In the genomic region with DNA sequence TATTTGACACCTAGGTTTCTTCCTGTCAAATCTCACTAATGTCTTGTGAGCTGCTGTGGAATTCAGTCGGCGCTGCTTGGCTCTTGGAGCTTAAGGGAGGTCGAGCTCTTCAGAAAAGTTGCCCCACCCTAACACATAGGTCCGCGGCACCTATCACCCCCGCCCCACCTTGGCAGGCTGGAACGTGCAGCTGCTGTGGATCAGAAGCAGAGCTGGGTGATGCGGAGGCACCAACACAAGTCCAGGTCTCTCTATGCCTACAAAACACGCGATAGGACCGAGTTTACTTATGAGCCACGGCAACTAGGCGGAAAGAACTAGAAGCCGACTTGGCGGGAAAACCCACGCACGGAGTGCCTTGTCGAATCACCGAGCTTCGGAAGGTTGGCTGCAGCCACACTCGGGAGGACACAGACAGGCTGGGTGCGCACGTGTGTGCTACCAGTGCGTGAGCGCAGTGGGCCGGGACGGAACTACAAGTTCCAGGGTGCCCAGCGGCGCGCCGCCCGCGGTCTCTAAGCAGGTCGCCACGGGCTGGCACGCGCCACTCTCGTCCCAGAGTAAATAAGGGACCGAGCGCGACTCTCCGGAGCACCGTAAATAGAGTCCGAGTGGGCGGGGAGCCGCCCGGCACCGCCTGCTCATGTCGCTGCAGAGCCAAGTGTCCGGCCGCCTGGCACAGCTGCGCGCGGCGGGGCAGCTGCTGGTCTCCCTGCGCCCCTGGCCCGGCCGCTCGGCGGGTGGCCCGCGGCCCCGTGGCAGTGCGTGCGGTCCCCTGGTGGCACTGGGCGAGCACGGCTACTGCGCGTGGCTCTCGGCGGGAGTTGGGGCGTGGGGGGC, we compare ENCODE assay signal across 8 mouse cellular contexts. TPM values are rescaled to one million over a fixed set of nuclear protein-coding genes. Genes with fewer than 3 reads are reported as not detected.
DNase-seq lines count a peak whose midpoint lies in the region; ATAC-seq and TF ChIP-seq lines count a peak whose summit lies in the region.

TSS of gene Macrod1 (plus strand) at position 563 of the 840 bp plus-strand sequence.

- ATAC-seq in G1E (ENCODE audit: extremely low read depth, insufficient number of reproducible peaks, low FRiP score, poor library complexity, severe bottlenecking): no peak
- peak; percentile 88 for ATAC-seq in forebrain, postnatal 0 days
- peak; percentile 84 for ATAC-seq in neural tube, embryonic 15.5 days (ENCODE audit: low FRiP score)

- TF ChIP-seq POLR2A in lung, adult 2 months (IDR thresholded peaks at IDR 0.05; ENCODE audit: borderline replicate concordance, extremely low read depth, low read depth, low read length): no peak

- H3K9me3 ChIP-seq in G1E (replicated peaks): no peaks in the 10 kb centered on the region
- H3K9me3 ChIP-seq in forebrain, postnatal 0 days (ENCODE audit: low read length): no peaks in the 10 kb centered on the region
- no peaks in the 10 kb centered on the region for H3K9me3 ChIP-seq in neural tube, embryonic 15.5 days (replicated peaks)

- no peak within 1 kb of the TSS for H3K27ac ChIP-seq in forebrain, postnatal 0 days (ENCODE audit: low read depth, low read length)
- H3K27ac ChIP-seq in layer of hippocampus, adult 2 months: peak within 1 kb of the TSS; percentile 77
- H3K27ac ChIP-seq in neural tube, embryonic 15.5 days (replicated peaks): no peak within 1 kb of the TSS

- TF ChIP-seq CTCF in G1E (IDR thresholded peaks at IDR 0.05; ENCODE audit: low read depth, low read length): no peak
- no peak for TF ChIP-seq CTCF in forebrain, postnatal 0 days (IDR thresholded peaks at IDR 0.05; ENCODE audit: low read depth)
- peak; percentile 59 for TF ChIP-seq CTCF in layer of hippocampus, adult 2 months (conservative IDR thresholded peaks at IDR 0.05)
- no peak for TF ChIP-seq CTCF in lung, adult 2 months (IDR thresholded peaks at IDR 0.05; ENCODE audit: insufficient read depth, low read length)

- DNase-seq in G1E (ENCODE audit: low spot score): no peak
- peak; percentile 75 for DNase-seq in cerebellum, adult 11 months
- DNase-seq in forebrain, postnatal 0 days: peak; percentile 80
- DNase-seq in heart, postnatal 36 days: peak; percentile 77 to 85
- DNase-seq in layer of hippocampus, adult 2 months (ENCODE audit: low spot score in 2 of 2): peak; percentile 77 to 78
- peak; percentile 82 for DNase-seq in lung, adult 2 months
- DNase-seq in thymus, postnatal 10 days (ENCODE audit: low spot score in 2 of 2): peak; percentile 60 to 77

- peak within 1 kb of the TSS; percentile 54; the same call in 1 of the 2 replicates for H3K4me3 ChIP-seq in G1E (ENCODE audit: low read depth, low read length)
- H3K4me3 ChIP-seq in forebrain, postnatal 0 days (ENCODE audit: low read depth, low read length): peak within 1 kb of the TSS; percentile 57
- H3K4me3 ChIP-seq in layer of hippocampus, adult 2 months: peak within 1 kb of the TSS; percentile 68
- H3K4me3 ChIP-seq in lung, adult 2 months (replicated peaks; ENCODE audit: extremely low read depth, low read depth, low read length): peak within 1 kb of the TSS; percentile 45
- H3K4me3 ChIP-seq in neural tube, embryonic 15.5 days (replicated peaks): peak within 1 kb of the TSS; percentile 65

- H3K36me3 ChIP-seq in G1E (replicated peaks): no peaks in the 10 kb centered on the region
- no peaks in the 10 kb centered on the region for H3K36me3 ChIP-seq in forebrain, postnatal 0 days (ENCODE audit: insufficient read depth)
- no peaks in the 10 kb centered on the region for H3K36me3 ChIP-seq in neural tube, embryonic 15.5 days

- intact Hi-C loops in heart, postnatal 36 days (cut with DNase I): no loop called here

- H3K9ac ChIP-seq in forebrain, postnatal 0 days: peak within 1 kb of the TSS; percentile 48
- peak within 1 kb of the TSS; percentile 63 for H3K9ac ChIP-seq in neural tube, embryonic 15.5 days (replicated peaks)

- H3K27me3 ChIP-seq in G1E (ENCODE audit: insufficient read depth, low read length): peaks cover 64% of the 10 kb centered on the region
- no peaks in the 10 kb centered on the region for H3K27me3 ChIP-seq in forebrain, postnatal 0 days (ENCODE audit: insufficient read depth, low read length)
- H3K27me3 ChIP-seq in neural tube, embryonic 15.5 days (replicated peaks): peaks cover 41% of the 10 kb centered on the region

- peak within 1 kb of the TSS; percentile 100 for H3K4me2 ChIP-seq in forebrain, postnatal 0 days (ENCODE audit: low read depth)
- peak within 1 kb of the TSS; percentile 98 for H3K4me2 ChIP-seq in neural tube, embryonic 15.5 days

- WGBS in forebrain, postnatal 0 days: 2% methylated on average over 70 of the region's 72 CpGs
- under 1% methylated on average over 72 of the region's 72 CpGs for WGBS in lung, adult 2 months
- under 1% methylated on average over 70 of the region's 72 CpGs for whole genome bisulfite sequencing in neural tube, embryonic 15.5 days

- peaks cover 21% of the 10 kb centered on the region for H3K4me1 ChIP-seq in G1E (ENCODE audit: insufficient read depth, low read depth, low read length)
- H3K4me1 ChIP-seq in forebrain, postnatal 0 days (ENCODE audit: insufficient read depth): peaks cover 5% of the 10 kb centered on the region
- H3K4me1 ChIP-seq in lung, adult 2 months (ENCODE audit: control insufficient read depth, insufficient read depth, low read length): peaks cover 12% of the 10 kb centered on the region
- peaks cover 22% of the 10 kb centered on the region for H3K4me1 ChIP-seq in neural tube, embryonic 15.5 days

RNA-seq across cellular contexts. Expression of gene Macrod1, which starts in this region (rescaled TPM):
- total RNA-seq in G1E (2014; fragmentation: Nextera tagmentation) (not detected in 2 replicates), G1E (2017) (not detected in 2 replicates)
- polyA plus RNA-seq in G1E (2012): 0.60 and 0.89 TPM in 2 replicates
- total RNA-seq in forebrain, postnatal 0 days (2014; rRNA removed): 8.1 and 9.4 TPM in 2 replicates
- polyA plus RNA-seq in forebrain, postnatal 0 days (2015; fragmentation: Nextera tagmentation; extraction: Ambion mirVana): 8.0 and 8.5 TPM in 2 replicates
- total RNA-seq in heart, postnatal 36 days (2021): 100 to 1,000 TPM; 272 to 280 TPM
- total RNA-seq in layer of hippocampus, adult 2 months (2021): 10 to 100 TPM; 20.3 to 22.4 TPM
- polyA plus RNA-seq in lung, adult 2 months (2012; rRNA removed): 42.0 and 44.3 TPM in 2 replicates
- 7.2 and 7.7 TPM in 2 replicates for polyA plus RNA-seq in neural tube, embryonic 15.5 days (2015; fragmentation: Nextera tagmentation; extraction: Ambion mirVana)

Comparison
In these comparisons a context has a peak if more than half of its experiments do, and no peak if none do; other contexts are left out.
1. RNA of gene Macrod1 (total RNA-seq): 272 to 280 TPM in heart, postnatal 36 days; 20.3 to 22.4 TPM in layer of hippocampus, adult 2 months, 8.1 to 9.4 TPM in forebrain, postnatal 0 days and not detected in G1E; every median in the first group is over 10 times any median in the second.
2. Peak in every context shown above with its lines, with median percentiles within 50 percentile points of each other: H3K4me3 ChIP-seq.